Mouse (Mus musculus) hindbrain, embryonic 11.5 days (tissue): ENCODE results near the gene Mybph. TPM values are rescaled to one million over a fixed set of nuclear protein-coding genes. Genes with fewer than 3 reads are reported as not detected.

Source experiments
- ATAC-seq: fragments of 200-750 bp; cut with Nextera tagmentation; 2 replicates; pipeline ENCODE4 v1.8.0; 2017; ENCODE audit warnings: mild to moderate bottlenecking, moderate TSS enrichment, moderate library complexity; ENCODE audit not compliant: low FRiP score
- DNase-seq: peaks from one replicate; pipeline ENCODE4 v3.0.0-alpha.2; 2015; ENCODE audit warnings: low spot score
- H3K27ac ChIP-seq: fragments of 300-500 bp; sonication (generic); 2 replicates; pipeline ENCODE4 v1.5.1; 2014; ENCODE audit warnings: mild to moderate bottlenecking, low read depth, low read length
- H3K27me3 ChIP-seq: fragments of 300-500 bp; sonication (generic); 2 replicates; pipeline ENCODE4 v1.6.1; 2014; ENCODE audit warnings: mild to moderate bottlenecking, low read length, moderate library complexity, mixed read lengths; ENCODE audit not compliant: control insufficient read depth, insufficient read depth
- H3K36me3 ChIP-seq: fragments of 300-500 bp; sonication (generic); 2 replicates; pipeline ENCODE4 v1.6.1; 2014; ENCODE audit warnings: mild to moderate bottlenecking, low read length, moderate library complexity, mixed read lengths; ENCODE audit not compliant: control insufficient read depth, insufficient read depth
- H3K4me1 ChIP-seq: fragments of 300-500 bp; sonication (generic); replicated peaks from 2 replicates; pipeline ENCODE4 v1.6.1; 2014; ENCODE audit warnings: low read length, mixed read lengths; ENCODE audit not compliant: control insufficient read depth, insufficient read depth
- H3K4me2 ChIP-seq: fragments of 300-500 bp; sonication (generic); replicated peaks from 2 replicates; pipeline ENCODE4 v1.6.1; 2014; ENCODE audit warnings: mild to moderate bottlenecking, low read depth, low read length
- H3K4me3 ChIP-seq: fragments of 300-500 bp; sonication (generic); 2 replicates; pipeline ENCODE4 v1.5.1; 2014; ENCODE audit warnings: low read depth, low read length
- H3K9ac ChIP-seq: fragments of 300-500 bp; sonication (generic); 2 replicates; pipeline ENCODE4 v1.6.1; 2014; ENCODE audit warnings: low read depth, low read length
- H3K9me3 ChIP-seq: fragments of 300-500 bp; sonication (generic); 2 replicates; pipeline ENCODE4 v1.6.1; 2016; ENCODE audit warnings: low read length; ENCODE audit not compliant: control insufficient read depth
- WGBS: fragments of 180-500 bp; shearing (Covaris S2); extraction: QIAGEN DNeasy Blood & Tissue Kit; methylation state at CpG from one replicate; pipeline ENCODE4 v1.1.7; 2014; 5-methylcytosine and 5-hydroxymethylcytosine counted together
- polyA plus RNA-seq: library from polyadenylated mRNA; unstranded; fragments of >200 nt; fragmentation: Nextera tagmentation; extraction: Ambion mirVana; gene quantifications from 2 replicates; pipeline ENCODE4 v1.2.1, GENCODE M21; 2014

Mybph gene
- polyA plus RNA-seq, 1 experiment from 2014 or later: 1.4 TPM

DNA sequence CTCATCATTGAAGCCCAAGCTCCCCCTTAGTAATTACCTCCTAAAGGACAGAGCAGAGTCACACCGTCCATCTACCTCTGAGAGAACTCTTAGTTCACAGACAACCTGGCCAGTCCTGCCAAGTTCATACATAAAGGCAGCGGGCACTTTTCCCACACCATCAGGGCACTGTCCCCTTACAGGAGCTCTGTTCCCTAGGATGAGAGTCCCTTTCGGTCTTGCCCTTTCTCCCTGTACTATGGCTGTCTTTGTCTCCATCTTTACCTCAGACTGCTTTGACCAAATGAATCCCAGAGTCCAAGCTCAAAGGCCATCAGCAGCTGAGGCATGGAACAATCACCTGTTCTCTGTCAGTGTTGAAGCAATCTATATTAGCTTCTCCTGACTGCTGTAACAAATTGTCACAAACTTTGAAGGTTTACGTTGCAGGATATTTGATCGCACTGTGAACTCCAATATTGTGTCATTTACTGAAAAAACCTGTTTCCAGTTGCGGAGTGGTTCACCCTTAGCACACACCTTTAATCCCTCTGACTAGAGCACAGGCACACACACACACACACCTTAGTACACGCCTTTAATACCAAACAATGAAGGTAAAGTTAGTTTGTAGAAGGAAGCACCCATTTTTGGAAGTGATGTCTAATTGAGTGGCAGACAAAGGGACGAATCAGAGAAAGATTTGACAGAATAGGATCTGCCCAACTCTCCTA is 24.1 kb upstream of the Mybph start:
- Histone ChIP-seq H3K36me3 (no peaks in the 10 kb centered on the region), H3K9ac (no peak overlapping the region), H3K4me3 (no peak overlapping the region), H3K27me3 (no peaks in the 10 kb centered on the region), H3K27ac (no peak overlapping the region), H3K4me2 (no peak overlapping the region), H3K4me1 (no peaks in the 10 kb centered on the region), H3K9me3 (no peaks in the 10 kb centered on the region)
- 90% methylated on average over 8 of the region's 8 CpGs for WGBS
- no peak for DNase-seq
- no peak for ATAC-seq

DNA sequence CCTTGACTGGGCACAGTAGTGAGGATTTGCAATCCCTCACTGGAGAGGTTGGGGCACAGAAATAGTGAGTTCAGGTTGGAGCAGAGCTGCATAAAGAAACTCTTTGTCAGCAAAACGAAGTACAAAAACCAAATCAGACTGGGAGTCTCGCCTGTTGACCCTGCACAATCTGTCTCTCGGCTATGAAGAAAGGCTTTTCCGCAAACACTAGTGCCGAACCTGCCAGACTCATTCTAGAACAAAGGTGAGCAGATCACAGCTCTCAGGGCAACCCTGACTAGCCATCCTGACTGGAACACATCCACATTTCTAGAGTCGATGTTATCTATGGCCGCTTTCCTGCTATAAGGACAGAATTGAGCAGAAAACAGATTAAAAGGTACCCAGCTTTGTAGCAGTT is 20.2 kb upstream of the Mybph start:
- no peak overlapping the region for H3K9ac ChIP-seq
- H3K4me1 ChIP-seq: no peaks in the 10 kb centered on the region
- no peak overlapping the region for H3K4me2 ChIP-seq
- no peaks in the 10 kb centered on the region for H3K27me3 ChIP-seq
- no peak overlapping the region for H3K4me3 ChIP-seq
- H3K27ac ChIP-seq: no peak overlapping the region
- no peaks in the 10 kb centered on the region for H3K9me3 ChIP-seq
- ATAC-seq (no peak), DNase-seq (no peak)
- 65% methylated on average over 7 of the region's 7 CpGs for WGBS
- H3K36me3 ChIP-seq: no peaks in the 10 kb centered on the region

DNA sequence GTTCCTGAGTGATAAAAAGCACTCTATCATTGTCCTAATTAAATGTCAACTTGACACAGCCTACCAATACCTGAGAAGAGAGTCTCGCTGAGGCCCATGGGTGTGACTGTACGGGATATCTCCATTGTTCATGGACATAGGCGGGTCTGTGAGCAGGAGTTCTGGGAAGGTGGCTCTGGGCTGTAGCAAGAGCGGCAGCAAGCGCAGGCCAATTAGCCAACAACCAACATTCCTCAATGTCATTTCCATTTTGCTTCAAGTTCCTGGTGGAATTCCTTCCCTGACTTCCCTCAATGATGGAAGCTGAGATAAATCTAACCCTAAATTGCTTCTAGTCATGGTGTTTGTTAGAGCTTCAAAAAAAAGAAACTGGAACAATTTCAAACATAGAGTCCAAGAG is 15.3 kb upstream of the Mybph start:
- Histone ChIP-seq H3K4me3 (no peak overlapping the region), H3K36me3 (no peaks in the 10 kb centered on the region), H3K4me1 (no peaks in the 10 kb centered on the region), H3K27me3 (no peaks in the 10 kb centered on the region), H3K9ac (no peak overlapping the region), H3K27ac (no peak overlapping the region), H3K4me2 (no peak overlapping the region), H3K9me3 (no peaks in the 10 kb centered on the region)
- DNase-seq (no peak), ATAC-seq (no peak)
- 84% methylated on average over 5 of the region's 5 CpGs for WGBS

DNA sequence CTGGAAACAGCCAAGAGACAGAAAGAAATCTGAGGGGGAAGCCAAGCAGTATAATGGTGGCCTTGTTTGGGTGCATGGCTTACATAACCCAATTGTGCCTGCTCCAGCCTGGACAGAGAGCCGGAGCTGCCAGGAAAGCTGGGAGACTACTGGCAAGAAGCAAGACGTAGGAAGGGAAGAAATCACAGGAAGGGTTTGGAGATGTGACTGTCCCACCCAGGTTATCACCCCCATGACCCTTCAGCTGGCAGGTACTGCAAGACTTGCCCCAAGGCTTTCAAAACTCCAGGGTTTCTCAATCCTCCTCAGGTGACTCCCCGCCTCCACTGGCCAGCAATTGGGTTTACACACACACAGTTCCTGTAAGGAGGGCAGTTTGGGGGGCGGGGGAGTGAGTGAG is 11.2 kb upstream of the Mybph start, which contains the start of gene Chil1:
TSS of gene Chil1 (plus strand) at position 152 of the 400 bp plus-strand sequence.
- Histone ChIP-seq H3K4me2 (no peak within 1 kb of the TSS), H3K4me3 (no peak within 1 kb of the TSS), H3K9ac (no peak within 1 kb of the TSS), H3K36me3 (no peaks in the 10 kb centered on the region), H3K27me3 (no peaks in the 10 kb centered on the region), H3K4me1 (no peaks in the 10 kb centered on the region), H3K9me3 (no peaks in the 10 kb centered on the region), H3K27ac (no peak within 1 kb of the TSS)
- 59% methylated on average over 4 of the region's 4 CpGs for WGBS
- DNase-seq (no peak), ATAC-seq (no peak)

DNA sequence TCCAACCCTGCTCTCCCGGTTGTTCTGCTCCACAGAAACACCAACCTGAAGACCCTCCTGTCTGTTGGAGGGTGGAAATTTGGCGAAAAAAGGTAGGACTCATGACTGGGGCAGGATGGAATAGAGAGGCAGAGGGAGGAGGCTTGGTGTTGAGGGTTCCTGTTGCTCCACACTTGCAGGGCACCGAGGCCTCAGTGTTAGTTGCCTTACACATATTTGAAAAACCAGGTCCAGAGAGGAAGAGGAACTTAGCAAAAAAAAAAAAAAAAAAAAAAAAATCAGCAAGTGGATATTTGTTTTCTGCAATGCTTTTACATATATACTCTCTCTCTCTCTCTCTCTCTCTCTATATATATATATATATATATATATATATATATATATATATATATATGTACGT is 9.2 kb upstream of the Mybph start:
- WGBS: 92% methylated on average over 4 of the region's 4 CpGs
- no peak overlapping the region for H3K27ac ChIP-seq
- no peak for DNase-seq
- ATAC-seq: no peak
- H3K27me3 ChIP-seq: no peaks in the 10 kb centered on the region
- no peaks in the 10 kb centered on the region for H3K36me3 ChIP-seq
- no peak overlapping the region for H3K9ac ChIP-seq
- no peak overlapping the region for H3K4me3 ChIP-seq
- H3K4me1 ChIP-seq: 0 out of 2 replicates have a peak, but pooled peaks cover 3% of the 10 kb centered on the region
- H3K4me2 ChIP-seq: no peak overlapping the region
- no peaks in the 10 kb centered on the region for H3K9me3 ChIP-seq

DNA sequence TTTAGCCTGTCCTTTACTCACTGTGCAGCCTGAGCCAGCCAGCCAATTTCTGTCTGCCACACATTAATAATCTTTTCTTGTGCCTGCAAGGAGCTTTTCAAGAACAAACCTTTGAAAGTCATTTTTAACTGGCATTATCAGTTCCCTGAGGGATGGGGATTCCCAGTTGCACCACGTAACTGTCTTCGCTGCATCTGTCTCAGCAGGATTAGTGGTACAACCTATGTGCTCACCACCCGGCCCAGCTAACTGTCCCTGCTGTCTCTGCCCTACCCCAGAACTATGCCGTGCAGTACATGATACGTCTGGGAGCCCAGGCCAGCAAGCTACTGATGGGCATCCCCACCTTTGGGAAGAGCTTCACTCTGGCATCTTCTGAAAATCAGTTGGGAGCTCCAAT is 5.0 kb upstream of the Mybph start:
- ATAC-seq (no peak), DNase-seq (no peak)
- 0 out of 2 replicates have a peak, but pooled peaks cover 5% of the 10 kb centered on the region for H3K4me1 ChIP-seq
- H3K27me3 ChIP-seq: no peaks in the 10 kb centered on the region
- no peak overlapping the region for H3K9ac ChIP-seq
- H3K4me2 ChIP-seq: no peak overlapping the region
- H3K27ac ChIP-seq: no peak overlapping the region
- 84% methylated on average over 5 of the region's 5 CpGs for WGBS
- no peak overlapping the region for H3K4me3 ChIP-seq
- no peaks in the 10 kb centered on the region for H3K9me3 ChIP-seq
- no peaks in the 10 kb centered on the region for H3K36me3 ChIP-seq

DNA sequence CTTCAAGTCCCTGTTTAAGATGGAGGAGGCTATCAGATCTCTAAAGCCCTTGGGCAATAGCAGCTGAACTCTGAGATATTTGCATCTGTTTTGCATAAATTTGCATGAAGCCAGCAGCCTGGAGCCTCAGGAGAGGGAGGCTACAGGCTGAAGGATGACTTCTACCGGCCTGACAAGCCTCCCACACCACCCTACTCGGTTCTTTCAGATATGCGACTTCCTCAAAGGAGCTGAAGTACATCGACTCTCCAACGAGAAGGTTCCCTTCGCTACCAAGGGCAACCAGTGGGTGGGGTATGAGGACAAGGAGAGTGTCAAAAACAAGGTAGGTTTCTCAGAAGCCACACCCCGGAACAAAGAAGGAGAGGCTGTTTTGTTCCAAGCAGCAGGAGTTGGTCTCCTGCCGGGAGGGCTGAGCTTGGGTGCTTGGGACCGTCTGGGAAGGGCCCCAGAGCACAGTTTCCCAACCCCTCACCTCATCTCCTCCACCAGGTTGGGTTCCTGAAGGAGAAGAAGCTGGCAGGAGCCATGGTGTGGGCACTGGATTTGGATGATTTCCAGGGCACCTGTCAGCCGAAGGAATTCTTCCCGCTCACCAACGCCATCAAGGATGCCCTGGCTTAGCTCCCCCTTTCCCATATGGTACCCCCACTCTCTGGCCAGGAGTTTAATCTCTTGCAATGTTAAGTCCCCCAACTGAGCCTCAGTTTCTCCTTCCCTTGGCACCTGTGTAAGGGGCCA is 4.1 kb upstream of the Mybph start:
- no peaks in the 10 kb centered on the region for H3K36me3 ChIP-seq
- H3K9me3 ChIP-seq: no peaks in the 10 kb centered on the region
- ATAC-seq (peak; percentile 57), DNase-seq (peak; percentile 19)
- H3K4me1 ChIP-seq: 0 out of 2 replicates have a peak, but pooled peaks cover 5% of the 10 kb centered on the region
- 26% methylated on average over 12 of the region's 12 CpGs for WGBS
- H3K9ac ChIP-seq: no peak overlapping the region
- no peak overlapping the region for H3K4me2 ChIP-seq
- H3K27ac ChIP-seq: no peak overlapping the region
- no peaks in the 10 kb centered on the region for H3K27me3 ChIP-seq
- no peak overlapping the region for H3K4me3 ChIP-seq

DNA sequence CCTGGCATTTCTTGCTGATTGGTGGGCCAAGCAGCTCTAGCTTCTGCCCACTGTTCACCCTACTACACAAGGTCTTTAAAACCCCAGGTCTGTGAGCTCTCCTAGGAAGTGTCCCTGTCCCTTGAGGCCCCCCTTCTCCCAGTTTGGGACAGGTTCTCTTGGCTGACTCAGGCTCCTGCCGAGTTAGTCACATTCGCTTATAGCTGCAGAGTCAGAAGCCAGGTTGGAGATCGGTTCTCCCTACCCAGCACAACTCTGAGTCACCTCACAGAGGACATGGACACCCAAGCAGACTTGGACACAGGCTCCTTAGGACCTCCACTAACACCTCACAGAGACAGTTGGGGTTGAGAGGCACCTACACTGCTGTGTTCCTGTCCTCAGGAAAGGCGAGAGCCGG is 2.1 kb upstream of the Mybph start:
- Histone ChIP-seq H3K36me3 (no peaks in the 10 kb centered on the region), H3K27me3 (no peaks in the 10 kb centered on the region), H3K27ac (no peak overlapping the region), H3K9ac (no peak overlapping the region), H3K4me1 (0 out of 2 replicates have a peak, but pooled peaks cover 5% of the 10 kb centered on the region), H3K4me2 (no peak overlapping the region), H3K9me3 (no peaks in the 10 kb centered on the region), H3K4me3 (no peak overlapping the region)
- 89% methylated on average over 5 of the region's 5 CpGs for WGBS
- no peak for DNase-seq
- ATAC-seq: no peak

DNA sequence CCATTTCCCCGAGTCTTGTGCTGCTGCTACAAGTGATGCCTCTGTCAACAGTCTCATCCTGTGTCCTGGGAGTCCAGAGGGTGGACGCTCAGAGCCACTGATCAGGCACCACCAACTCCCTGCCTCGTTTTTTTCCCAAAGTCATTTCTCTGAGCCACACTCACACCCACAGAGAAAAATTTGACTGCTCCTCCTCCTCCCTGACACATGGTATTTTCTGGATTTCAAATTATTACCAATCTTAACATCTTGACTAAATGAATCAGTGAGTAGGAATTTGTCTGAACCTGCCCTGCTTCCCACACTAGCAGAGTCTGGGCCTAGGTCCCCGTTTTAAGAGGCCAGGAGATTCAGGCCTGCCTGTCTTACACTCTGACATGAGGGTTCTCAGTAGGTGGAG is 1.2 kb upstream of the Mybph start:
- ATAC-seq: no peak
- Histone ChIP-seq H3K9ac (no peak overlapping the region), H3K4me2 (no peak overlapping the region), H3K36me3 (no peaks in the 10 kb centered on the region), H3K9me3 (no peaks in the 10 kb centered on the region), H3K4me3 (no peak overlapping the region), H3K4me1 (0 out of 2 replicates have a peak, but pooled peaks cover 5% of the 10 kb centered on the region), H3K27me3 (no peaks in the 10 kb centered on the region), H3K27ac (no peak overlapping the region)
- DNase-seq: no peak
- WGBS: 57% methylated on average over 4 of the region's 4 CpGs
